In the genomic region with DNA sequence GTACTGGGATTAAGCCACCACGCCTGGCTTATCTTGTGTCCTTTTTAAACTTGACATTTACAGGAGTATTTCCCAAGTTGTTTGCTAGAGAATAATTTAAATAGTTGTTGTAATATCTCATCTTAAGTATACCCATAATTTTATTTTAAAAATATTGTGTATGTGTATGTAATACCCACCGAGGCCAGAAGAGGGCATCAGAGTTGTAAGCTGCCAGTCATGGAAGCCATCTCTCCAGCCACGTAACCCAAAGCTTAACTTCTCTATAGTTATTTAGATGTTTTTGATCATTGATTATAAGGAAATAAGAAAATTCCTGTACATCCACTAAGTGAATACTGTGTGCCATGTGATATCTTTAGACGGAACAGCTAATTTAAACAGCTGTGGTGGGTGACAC, we compare ENCODE assay signal across 10 mouse cellular contexts. TPM values are rescaled to one million over a fixed set of nuclear protein-coding genes. Genes with fewer than 3 reads are reported as not detected.
A peak's percentile ranks its signal among the peaks of the same experiment; 100 is the strongest.
DNase-seq lines count a peak whose midpoint lies in the region; ATAC-seq and TF ChIP-seq lines count a peak whose summit lies in the region.
"Had no signal": no experiment of that assay in that cellular context is flagged by ENCODE, and none has a peak within 500 bp of the region (broad histone marks: within the 10 kb centered on the region; RNA-seq: fewer than 3 reads in every experiment).

No protein-coding gene starts in this region.

- DNase-seq in kidney, postnatal 0 days (ENCODE audit: low spot score): no peak
- DNase-seq in kidney, adult 8-10 months: no peak
- DNase-seq in A20 (ENCODE audit: low read depth, low spot score) (peak; percentile 54), CH12.LX (ENCODE audit: extremely low read depth) (peak; percentile 31)
- DNase-seq in embryo, embryonic 11 days: peak; percentile 37
- no peak for DNase-seq in ovary, postnatal 14 days (ENCODE audit: low spot score)
- DNase-seq in urinary bladder, adult 18-20 months (ENCODE audit: low spot score in 2 of 2): no peak
- DNase-seq: layer of hippocampus, postnatal 36 days had no signal

- TF ChIP-seq RAD21 in CH12.LX (IDR thresholded peaks at IDR 0.05; ENCODE audit: low read depth, low read length): peak; percentile 44

- peak; percentile 70 for TF ChIP-seq CTCF in kidney, postnatal 0 days (IDR thresholded peaks at IDR 0.05; ENCODE audit: low read depth)
- TF ChIP-seq CTCF in CH12.LX (conservative IDR thresholded peaks at IDR 0.05 in 1 of 2, IDR thresholded peaks at IDR 0.05 in 1 of 2; ENCODE audit: low read depth in 2 of 2, low read length in 2 of 2): peak; percentile 17 to 63; a peak in 2 of 4 replicates

- 72% methylated on average over 4 of the region's 4 CpGs for WGBS in kidney, postnatal 0 days

- H3K4me2 ChIP-seq in kidney, postnatal 0 days (ENCODE audit: low read length): no peak overlapping the region
- no peak overlapping the region for H3K4me2 ChIP-seq in CH12.LX (ENCODE audit: insufficient read depth, low read depth, poor library complexity, severe bottlenecking)
- H3K4me2 ChIP-seq: forebrain, embryonic 13.5 days; hindbrain, embryonic 15.5 days had no signal

- H3K36me3 ChIP-seq in kidney, postnatal 0 days (ENCODE audit: insufficient read depth, low read length): no peaks in the 10 kb centered on the region
- H3K36me3 ChIP-seq in CH12.LX (replicated peaks in 1 of 2; ENCODE audit: control insufficient read depth in 1 of 2, insufficient read depth in 1 of 2, low read length in 1 of 2): no peaks in the 10 kb centered on the region
- H3K36me3 ChIP-seq: hindbrain, embryonic 15.5 days had no signal

- TF ChIP-seq EP300 in CH12.LX (IDR thresholded peaks at IDR 0.05; ENCODE audit: low read length): no peak

- no peaks in the 10 kb centered on the region for H3K9me3 ChIP-seq in kidney, postnatal 0 days (replicated peaks; ENCODE audit: low read length)
- no peaks in the 10 kb centered on the region for H3K9me3 ChIP-seq in CH12.LX (replicated peaks; ENCODE audit: low read length)
- H3K9me3 ChIP-seq: forebrain, embryonic 13.5 days; hindbrain, embryonic 15.5 days had no signal

- no peak for TF ChIP-seq POLR2A in CH12.LX (IDR thresholded peaks at IDR 0.05; ENCODE audit: low read depth, low read length)

- H3K27ac ChIP-seq in kidney, postnatal 0 days: no peak overlapping the region
- no peak overlapping the region for H3K27ac ChIP-seq in CH12.LX (ENCODE audit: insufficient read depth, low read depth)
- H3K27ac ChIP-seq: forebrain, embryonic 13.5 days; hindbrain, embryonic 15.5 days had no signal

- no peak overlapping the region for H3K9ac ChIP-seq in kidney, postnatal 0 days (ENCODE audit: low read depth, low read length)
- no peak overlapping the region for H3K9ac ChIP-seq in CH12.LX (ENCODE audit: insufficient read depth, low read depth)
- H3K9ac ChIP-seq: forebrain, embryonic 13.5 days; hindbrain, embryonic 15.5 days had no signal

- H3K27me3 ChIP-seq in kidney, postnatal 0 days (ENCODE audit: insufficient read depth, low read length): no peaks in the 10 kb centered on the region
- H3K27me3 ChIP-seq in CH12.LX (replicated peaks): no peaks in the 10 kb centered on the region
- H3K27me3 ChIP-seq: forebrain, embryonic 13.5 days; hindbrain, embryonic 15.5 days had no signal

- no peaks in the 10 kb centered on the region for H3K79me2 ChIP-seq in CH12.LX (replicated peaks; ENCODE audit: control insufficient read depth, extremely low read depth, insufficient read depth, poor library complexity, severe bottlenecking)

- dilution Hi-C loops in CH12.LX (cut with MboI; ENCODE audit: extremely low pct_ligation_motif_present, extremely low pct_unique_long_range_greater_than_20kb, low sequenced_read_pairs): no loop called here

- H3K4me3 ChIP-seq in kidney, postnatal 0 days (replicated peaks; ENCODE audit: low read depth, low read length): no peak overlapping the region
- H3K4me3 ChIP-seq in CH12.LX (replicated peaks in 1 of 3; ENCODE audit: low read depth in 2 of 3, low read length in 2 of 3, poor library complexity in 1 of 3): no peak overlapping the region
- H3K4me3 ChIP-seq: forebrain, embryonic 13.5 days; hindbrain, embryonic 15.5 days had no signal

- ATAC-seq in kidney, postnatal 0 days (replicated peaks; ENCODE audit: low FRiP score, low read depth): no peak
- ATAC-seq: forebrain, embryonic 13.5 days had no signal

- in situ Hi-C loops in CH12.LX (cut with MboI; ENCODE audit: low pct_ligation_motif_present, low pct_unique_long_range_greater_than_20kb, low sequenced_read_pairs): loop anchor here (25.0 kb wide), 1 partner anchor 346 kb away; no protein-coding TSS in a partner anchor

- H3K4me1 ChIP-seq in kidney, postnatal 0 days (replicated peaks; ENCODE audit: insufficient read depth, low read length): peaks cover 3% of the 10 kb centered on the region
- peaks cover 4 to 5% of the 10 kb centered on the region in 2 experiments; a peak in 1 of 4 replicates for H3K4me1 ChIP-seq in CH12.LX (ENCODE audit: control insufficient read depth in 1 of 2, insufficient read depth in 2 of 2)

TF ChIP-seq in CH12.LX, 34 proteins besides CTCF, POLR2A, EP300 and RAD21:
- TF ChIP-seq SMC3 (IDR thresholded peaks at IDR 0.05; ENCODE audit: low read depth, low read length) (peak; percentile 32), POLR2AphosphoS2 (IDR thresholded peaks at IDR 0.05; ENCODE audit: low read depth, low read length) (no peak)

RNA-seq across cellular contexts. Expression of a gene that starts 51.2 kb away (rescaled TPM):
- 12.6 and 13.2 TPM in 2 replicates for polyA plus RNA-seq in kidney, postnatal 0 days (2015; fragmentation: Nextera tagmentation; extraction: Ambion mirVana)
- total RNA-seq in CH12.LX (2012; rRNA removed) (2.5 and 2.6 TPM in 2 replicates), CH12.LX (2014; rRNA removed) (4.6 TPM in 2 replicates)
- polyA plus RNA-seq in CH12.LX (2012; ENCODE audit: insufficient read length, low read depth): 3.2 and 3.3 TPM in 2 replicates

Comparison
In these comparisons a context has a peak if more than half of its experiments do, and no peak if none do; other contexts are left out.
1. DNase-seq: peak in A20 (single experiment), CH12.LX (single experiment) and embryo, embryonic 11 days (single experiment); none in kidney, postnatal 0 days (single experiment), kidney, adult 8-10 months (0 of 2), ovary, postnatal 14 days (single experiment) and urinary bladder, adult 18-20 months (0 of 2).